Mouse (Mus musculus) ES-E14 (cell line): ENCODE measurements around the gene Pard3.

ENCODE experiments used
- CHD2 ChIP-seq: IDR thresholded peaks from 2 replicates; pipeline ENCODE4 v1.6.1; 2014; ENCODE audit warnings: mild to moderate bottlenecking, low read depth, low read length, inconsistent platforms
- HCFC1 ChIP-seq: IDR thresholded peaks from 2 replicates; pipeline ENCODE4 v1.6.1; 2012; ENCODE audit warnings: low read length, inconsistent platforms, borderline replicate concordance; ENCODE audit not compliant: insufficient read depth
- MAFK ChIP-seq: IDR thresholded peaks from 2 replicates; pipeline ENCODE4 v1.6.1; 2014; ENCODE audit warnings: mild to moderate bottlenecking, low read depth, low read length, inconsistent platforms; ENCODE audit not compliant: insufficient read depth
- ZC3H11A ChIP-seq: IDR thresholded peaks from 2 replicates; pipeline ENCODE4 v1.6.1; 2012; ENCODE audit warnings: low read depth, mild to moderate bottlenecking, inconsistent platforms, low read length, borderline replicate concordance

DNA sequence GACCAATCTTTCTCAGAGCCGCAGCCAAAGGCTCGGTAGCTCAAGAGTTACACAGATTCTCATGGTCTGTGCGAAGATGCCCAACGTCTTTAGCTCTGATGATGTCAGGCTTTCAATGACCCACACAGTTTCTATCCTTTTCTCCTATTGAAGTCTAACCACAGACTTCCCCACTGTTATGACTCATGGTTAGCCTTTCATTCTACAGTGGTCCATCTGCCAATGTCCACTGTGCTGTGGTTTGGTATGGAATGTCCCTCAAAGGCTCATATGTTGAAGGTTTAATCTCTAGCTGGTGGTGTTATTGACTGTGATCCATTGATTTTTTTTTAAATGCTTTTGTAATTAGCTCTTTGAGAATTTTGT lies 575.4 kb downstream of the Pard3 start:
- TF ChIP-seq MAFK = no peak
- no peak for TF ChIP-seq ZC3H11A
- no peak for TF ChIP-seq CHD2
- TF ChIP-seq HCFC1 = no peak
